Comparison of ENCODE assay signal across 10 mouse cellular contexts in the genomic region with DNA sequence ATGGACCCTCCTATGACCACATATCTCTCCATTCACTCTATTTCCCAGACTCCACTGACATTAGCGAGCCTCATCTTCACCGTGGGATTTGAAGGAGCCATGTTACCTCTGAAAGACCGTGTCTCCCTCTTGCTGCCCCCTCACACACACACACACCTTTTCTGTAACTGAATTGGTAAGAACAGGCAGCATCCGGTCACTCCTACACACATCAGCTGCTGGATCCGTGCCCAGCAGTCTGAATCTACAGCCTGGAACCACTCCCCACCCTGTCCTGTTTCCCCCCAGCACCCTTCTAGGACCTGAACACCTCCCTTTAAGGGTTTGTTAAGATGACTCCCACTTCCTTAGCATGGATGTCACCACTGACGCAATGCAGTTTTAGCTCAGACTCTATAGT.
A peak's percentile ranks its signal among the peaks of the same experiment; 100 is the strongest.
DNase-seq lines count a peak whose midpoint lies in the region; ATAC-seq and TF ChIP-seq lines count a peak whose summit lies in the region.
"Had no signal": no experiment of that assay in that cellular context is flagged by ENCODE, and none has a peak within 500 bp of the region (broad histone marks: within the 10 kb centered on the region; RNA-seq: fewer than 3 reads in every experiment).

No protein-coding gene starts in this region.

- H3K4me3 ChIP-seq in kidney, embryonic 14.5 days (ENCODE audit: low read length), result no peak overlapping the region
- no peak overlapping the region for H3K4me3 ChIP-seq in lung, adult 2 months (replicated peaks; ENCODE audit: extremely low read depth, low read depth, low read length)
- H3K4me3 ChIP-seq in forebrain, embryonic 10.5 days, result no peak overlapping the region
- H3K4me3 ChIP-seq: embryonic facial prominence, embryonic 10.5 days; liver, embryonic 13.5 days had no signal

- WGBS in kidney, embryonic 14.5 days, result 55% methylated on average over 6 of the region's 6 CpGs
- WGBS in lung, adult 2 months, result 49% methylated on average over 6 of the region's 6 CpGs
- 89% methylated on average over 6 of the region's 6 CpGs for WGBS in forebrain, embryonic 10.5 days

- no peak overlapping the region for H3K27ac ChIP-seq in kidney, embryonic 14.5 days (ENCODE audit: low read depth, low read length)
- H3K27ac ChIP-seq in forebrain, embryonic 10.5 days, result no peak overlapping the region
- H3K27ac ChIP-seq: embryonic facial prominence, embryonic 10.5 days; liver, embryonic 13.5 days had no signal

- no peak overlapping the region for H3K4me2 ChIP-seq in kidney, embryonic 14.5 days (replicated peaks; ENCODE audit: low read depth, low read length)
- H3K4me2 ChIP-seq: liver, embryonic 13.5 days had no signal

- no peak for DNase-seq in kidney, adult 18-20 months
- DNase-seq in lung, postnatal 4 days, result peak; percentile 16 to 38
- DNase-seq in lung, adult 2 months, result no peak
- peak; percentile 59 for DNase-seq in kidney, postnatal 14 days
- DNase-seq in right cerebral cortex, postnatal 36 days (ENCODE audit: low spot score in 2 of 2), result peak; percentile 41 to 46
- DNase-seq in forebrain, embryonic 10.5 days (ENCODE audit: extremely low spot score, low spot score), result no peak
- DNase-seq: cerebellum, adult 9-11 months; liver, embryonic 13.5 days had no signal

- no peaks in the 10 kb centered on the region for H3K9me3 ChIP-seq in kidney, embryonic 14.5 days (ENCODE audit: control insufficient read depth, low read length)
- H3K9me3 ChIP-seq in forebrain, embryonic 10.5 days, result no peaks in the 10 kb centered on the region
- H3K9me3 ChIP-seq: embryonic facial prominence, embryonic 10.5 days; liver, embryonic 13.5 days had no signal

- H3K4me1 ChIP-seq in kidney, embryonic 14.5 days (ENCODE audit: control insufficient read depth, insufficient read depth, low read length), result peaks cover 6% of the 10 kb centered on the region; the same call in 1 of the 2 replicates
- H3K4me1 ChIP-seq in lung, adult 2 months (ENCODE audit: control insufficient read depth, insufficient read depth, low read length), result no peaks in the 10 kb centered on the region
- peaks cover 12% of the 10 kb centered on the region for H3K4me1 ChIP-seq in forebrain, embryonic 10.5 days
- H3K4me1 ChIP-seq: liver, embryonic 13.5 days had no signal

- H3K9ac ChIP-seq in kidney, embryonic 14.5 days (ENCODE audit: low read depth, low read length), result no peak overlapping the region
- H3K9ac ChIP-seq: liver, embryonic 13.5 days had no signal

- TF ChIP-seq CTCF in lung, adult 2 months (IDR thresholded peaks at IDR 0.05; ENCODE audit: insufficient read depth, low read length), result no peak

- ATAC-seq in kidney, embryonic 14.5 days (ENCODE audit: low FRiP score, low TSS enrichment), result peak; percentile 32; the same call in 1 of the 2 replicates

- no peaks in the 10 kb centered on the region for H3K36me3 ChIP-seq in kidney, embryonic 14.5 days (ENCODE audit: control insufficient read depth, insufficient read depth, low read length)
- no peaks in the 10 kb centered on the region for H3K36me3 ChIP-seq in forebrain, embryonic 10.5 days (replicated peaks)
- H3K36me3 ChIP-seq: embryonic facial prominence, embryonic 10.5 days; liver, embryonic 13.5 days had no signal

- no peak for TF ChIP-seq POLR2A in lung, adult 2 months (IDR thresholded peaks at IDR 0.05; ENCODE audit: borderline replicate concordance, extremely low read depth, low read depth, low read length)

- H3K27me3 ChIP-seq in kidney, embryonic 14.5 days (ENCODE audit: control insufficient read depth, insufficient read depth, low read length), result no peaks in the 10 kb centered on the region
- H3K27me3 ChIP-seq in forebrain, embryonic 10.5 days (ENCODE audit: poor library complexity, severe bottlenecking), result no peaks in the 10 kb centered on the region

Comparison
In these comparisons a context has a peak if more than half of its experiments do, and no peak if none do; other contexts are left out.
1. DNase-seq: peak in lung, postnatal 4 days (2 of 2), kidney, postnatal 14 days (single experiment) and right cerebral cortex, postnatal 36 days (2 of 2); none in kidney, adult 18-20 months (single experiment), lung, adult 2 months (single experiment) and forebrain, embryonic 10.5 days (single experiment).